Mouse (Mus musculus): ENCODE data around the gene Dcbld1.

DNA sequence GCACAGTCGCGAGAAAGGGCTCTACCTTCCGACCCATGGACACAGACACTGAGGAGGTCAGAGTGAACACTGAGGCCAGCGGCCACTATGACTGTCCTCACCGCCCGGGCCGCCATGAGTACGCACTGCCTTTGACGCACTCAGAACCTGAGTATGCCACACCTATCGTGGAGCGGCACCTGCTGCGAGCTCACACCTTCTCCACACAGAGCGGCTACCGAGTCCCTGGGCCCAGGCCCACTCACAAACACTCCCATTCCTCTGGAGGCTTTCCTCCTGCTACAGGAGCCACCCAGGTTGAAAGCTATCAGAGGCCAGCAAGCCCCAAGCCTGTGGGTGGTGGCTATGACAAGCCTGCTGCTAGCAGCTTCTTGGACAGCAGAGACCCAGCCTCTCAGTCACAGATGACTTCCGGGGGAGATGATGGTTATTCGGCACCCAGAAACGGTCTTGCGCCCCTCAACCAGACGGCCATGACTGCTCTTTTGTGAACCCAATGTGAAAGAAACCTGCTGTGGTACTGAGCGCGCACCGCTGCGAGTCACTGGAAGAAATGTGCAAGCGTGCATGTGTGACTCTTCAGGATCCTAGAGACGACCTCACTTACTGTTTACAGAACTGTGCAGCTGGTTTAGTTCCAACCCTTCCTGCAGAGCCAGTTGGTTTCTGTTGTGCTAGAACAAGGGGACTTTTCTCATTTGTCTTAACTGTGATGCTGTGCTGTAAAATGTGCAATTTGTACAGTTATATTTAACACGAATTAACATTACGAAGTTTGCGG is 86.3 kb downstream of the Dcbld1 start:
- no peak for TF ChIP-seq CTCF (IDR thresholded peaks at IDR 0.05; ENCODE audit: control insufficient read depth, insufficient read depth, insufficient replicate concordance, low read depth, low read length)
- TF ChIP-seq POLR2A (IDR thresholded peaks at IDR 0.05; ENCODE audit: control insufficient read depth, low read depth, low read length): no peak
